Mouse (Mus musculus) cerebellum, adult 9-10 months (tissue): ENCODE results near the gene Prss46.

Experiments used
- DNase-seq: peaks from one replicate; pipeline ENCODE4 v3.0.0; 2022

The Prss46 gene

DNA sequence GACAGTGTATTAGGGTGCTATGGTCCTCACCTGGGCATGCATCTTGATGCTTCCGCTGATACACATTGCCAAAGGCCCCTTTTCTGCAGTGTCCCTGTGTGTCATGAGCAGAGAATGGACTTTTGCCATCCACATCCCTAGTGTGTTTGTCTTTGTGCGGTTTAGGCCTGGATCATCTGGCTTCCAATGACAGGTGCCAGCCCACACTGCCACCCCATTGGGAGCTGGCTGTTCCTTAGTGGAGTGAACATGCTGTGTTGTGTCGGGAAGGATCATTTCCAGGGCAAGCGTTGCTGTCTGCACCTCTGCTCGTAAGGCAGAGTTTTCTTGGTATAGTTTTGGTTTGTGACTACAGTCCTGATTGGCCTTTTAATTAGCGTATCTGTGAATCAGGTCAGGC lies 56.9 kb downstream of the Prss46 start:
- DNase-seq, result no peak

- DNase-seq, result no peak
Observed at GRCm38 (mm10) chr9:110902271-110902670, 58.0 kb downstream of the Prss46 start.
